Mouse (Mus musculus) central nervous system, embryonic 14 days (tissue): Measurements from ENCODE around the gene Hcrtr1. TPM values are rescaled to one million over a fixed set of nuclear protein-coding genes. Genes with fewer than 3 reads are reported as not detected.

Source experiments
- polyA plus RNA-seq: library from polyadenylated mRNA; depleted of rRNA; stranded (reverse); fragments of >200 nt; gene quantifications from 2 replicates; pipeline ENCODE4 v1.2.3, GENCODE M21; 2012; rRNA removed

Gene Hcrtr1
- 1.1 and 1.5 TPM in 2 replicates for polyA plus RNA-seq

DNA sequence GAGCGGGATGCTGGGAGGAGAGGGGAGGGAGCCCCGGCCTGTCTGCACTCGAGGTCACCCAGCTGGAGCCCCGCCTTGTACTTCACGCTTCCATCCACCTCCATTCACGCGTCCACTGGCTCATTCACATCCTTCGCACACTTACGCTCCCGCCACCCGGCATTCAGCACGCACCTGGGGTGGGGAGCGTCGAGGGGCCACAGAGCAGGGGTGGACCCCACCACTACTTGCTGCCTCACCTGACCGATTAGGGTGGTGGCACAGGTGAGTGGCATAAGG, at the start of gene Hcrtr1:
TSS of gene Hcrtr1 (minus strand) at position 146 of the 279 bp plus-strand sequence.

DNA sequence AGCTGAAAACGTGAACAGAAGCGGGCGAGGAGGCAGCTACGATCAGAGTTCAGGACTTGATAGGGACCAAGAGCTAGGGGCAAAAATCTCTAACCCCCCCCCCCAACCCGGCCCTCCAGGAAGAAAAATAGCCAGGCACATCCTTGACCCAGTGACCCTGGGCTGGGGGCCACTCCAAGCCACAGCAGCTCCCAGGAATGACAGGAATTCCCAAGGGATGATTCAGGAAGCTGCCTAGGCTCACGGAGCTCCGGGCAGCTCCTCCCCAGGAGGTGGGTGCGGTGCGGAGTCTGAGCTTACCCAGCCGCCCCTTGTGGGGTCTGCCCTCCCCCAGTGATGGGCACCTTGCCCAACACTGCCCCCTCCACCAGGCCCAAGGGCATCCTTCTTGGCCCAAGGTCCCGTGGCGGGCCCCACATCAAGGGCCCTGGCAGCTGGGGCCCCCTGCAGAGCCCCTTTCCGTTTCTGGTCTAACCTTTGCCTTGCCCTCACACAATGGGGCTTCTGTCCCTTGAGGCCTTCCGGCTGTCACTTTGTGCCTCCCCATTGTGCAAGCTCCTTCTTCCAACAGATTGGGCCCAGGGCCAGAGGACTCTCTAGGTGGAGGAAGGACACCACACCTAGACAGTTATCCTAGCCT, 36.0 kb upstream of the Hcrtr1 start, which contains the start of gene Tinagl1:
TSS of gene Tinagl1 (minus strand) at position 51 of the 640 bp plus-strand sequence.

DNA sequence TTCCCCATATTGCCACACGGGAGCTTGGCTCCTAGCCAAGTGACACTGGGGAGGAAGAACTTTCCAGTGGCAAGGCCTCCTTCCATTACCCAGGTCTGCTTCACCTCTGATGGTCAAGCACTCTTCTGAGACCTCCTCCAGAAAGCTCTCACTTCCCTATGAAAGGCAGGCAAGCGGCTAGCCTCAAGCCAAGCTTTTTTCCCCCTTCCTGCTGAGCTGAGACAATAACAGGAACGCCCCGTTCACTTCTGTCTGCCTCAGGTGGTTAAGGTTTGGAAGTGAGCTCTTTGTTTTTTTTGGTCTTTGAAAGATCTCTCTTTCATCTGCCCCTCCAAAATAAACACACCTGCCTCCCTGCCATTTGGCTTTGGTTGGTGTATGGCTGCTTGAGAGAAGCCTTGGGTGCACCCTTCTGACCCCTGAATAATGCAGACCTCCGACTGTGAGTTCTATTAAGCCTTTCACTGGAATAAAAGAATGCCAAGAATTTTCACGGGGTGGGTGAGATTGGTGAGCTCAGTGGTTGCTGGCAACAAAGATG, 37.0 kb downstream of the Hcrtr1 start, which contains the start of gene Pef1:
TSS of gene Pef1 (plus strand) at position 448 of the 541 bp plus-strand sequence.

Other genes starting within 250 kb of the Hcrtr1 start
- 0.06 and 0.09 TPM in 2 replicates for gene Spocd1, start 210.1 kb downstream of the Hcrtr1 start, polyA plus RNA-seq
- 111 and 112 TPM in 2 replicates for gene Adgrb2, start 154.5 kb downstream of the Hcrtr1 start, polyA plus RNA-seq
- gene Col16a1, start 91.5 kb downstream of the Hcrtr1 start, polyA plus RNA-seq: 32.1 and 90.1 TPM in 2 replicates
- 53.2 and 56.4 TPM in 2 replicates for gene Pef1, start 36.8 kb downstream of the Hcrtr1 start, polyA plus RNA-seq
- 5.7 and 11.3 TPM in 2 replicates for gene Tinagl1, start 35.8 kb upstream of the Hcrtr1 start, polyA plus RNA-seq
- 0.51 and 0.68 TPM in 2 replicates for gene Gm853, start 83.0 kb upstream of the Hcrtr1 start, polyA plus RNA-seq
- 86.4 and 91.5 TPM in 2 replicates for gene Serinc2, start 139.8 kb upstream of the Hcrtr1 start, polyA plus RNA-seq
- gene Fabp3, start 169.2 kb upstream of the Hcrtr1 start, polyA plus RNA-seq: 100 and 104 TPM in 2 replicates
- gene Gm10570, start 169.3 kb upstream of the Hcrtr1 start, polyA plus RNA-seq: 0.41 and 0.55 TPM in 2 replicates
- 35.0 and 40.6 TPM in 2 replicates for gene Zcchc17, start 220.6 kb upstream of the Hcrtr1 start, polyA plus RNA-seq
- 94.0 and 103 TPM in 2 replicates for gene Snrnp40, start 220.8 kb upstream of the Hcrtr1 start, polyA plus RNA-seq